ENCODE assay signal across 8 mouse cellular contexts in genomic region chr1:179734500-179735474, GRCm38 (mm10). TPM values are rescaled to one million over a fixed set of nuclear protein-coding genes. Genes with fewer than 3 reads are reported as not detected.
DNase-seq lines count a peak whose midpoint lies in the region; ATAC-seq and TF ChIP-seq lines count a peak whose summit lies in the region.

No protein-coding gene starts in this region.

- 37% methylated on average over 15 of the region's 15 CpGs for WGBS in intestine, postnatal 0 days
- 31% methylated on average over 15 of the region's 15 CpGs for WGBS in intestine, embryonic 16.5 days
- WGBS in liver, adult 2 months, result 37% methylated on average over 15 of the region's 15 CpGs
- 35% methylated on average over 15 of the region's 15 CpGs for WGBS in thymus, adult 2 months

- no peak for TF ChIP-seq POLR2A in liver, adult 2 months (IDR thresholded peaks at IDR 0.05; ENCODE audit: extremely low read depth, insufficient read depth, low read length)
- TF ChIP-seq POLR2A in thymus, adult 2 months (IDR thresholded peaks at IDR 0.05; ENCODE audit: control insufficient read depth, extremely low read depth, insufficient read depth, low read length, poor library complexity), result no peak

- H3K4me3 ChIP-seq in intestine, postnatal 0 days (ENCODE audit: low read depth, low read length), result no peak overlapping the region
- H3K4me3 ChIP-seq in intestine, embryonic 16.5 days (ENCODE audit: low read length), result no peak overlapping the region
- no peak overlapping the region for H3K4me3 ChIP-seq in liver, adult 2 months (ENCODE audit: insufficient read depth, low read depth, low read length)
- H3K4me3 ChIP-seq in thymus, adult 2 months (ENCODE audit: control insufficient read depth, insufficient read depth, low read length), result no peak overlapping the region

- TF ChIP-seq CTCF in intestine, postnatal 0 days (IDR thresholded peaks at IDR 0.05; ENCODE audit: low read depth), result peak; percentile 89
- peak; percentile 83 for TF ChIP-seq CTCF in liver, adult 2 months (IDR thresholded peaks at IDR 0.05; ENCODE audit: low read depth, low read length)
- TF ChIP-seq CTCF in thymus, adult 2 months (IDR thresholded peaks at IDR 0.05; ENCODE audit: borderline replicate concordance, control insufficient read depth, extremely low read depth, insufficient read depth, low read length, poor library complexity), result peak; percentile 90

- no peak for ATAC-seq in intestine, postnatal 0 days
- no peak for ATAC-seq in intestine, embryonic 16.5 days

- no peak overlapping the region for H3K27ac ChIP-seq in intestine, postnatal 0 days (ENCODE audit: low read depth, low read length)
- H3K27ac ChIP-seq in intestine, embryonic 16.5 days (ENCODE audit: low read length), result no peak overlapping the region
- no peak overlapping the region for H3K27ac ChIP-seq in liver, adult 2 months (replicated peaks; ENCODE audit: insufficient read depth, low read depth, low read length)
- no peak overlapping the region for H3K27ac ChIP-seq in thymus, adult 2 months (ENCODE audit: control insufficient read depth, insufficient read depth, low read length)

- H3K27me3 ChIP-seq in intestine, postnatal 0 days (replicated peaks; ENCODE audit: control insufficient read depth, insufficient read depth, low read length), result no peaks in the 10 kb centered on the region
- H3K27me3 ChIP-seq in intestine, embryonic 16.5 days (replicated peaks; ENCODE audit: control insufficient read depth, insufficient read depth, low read length), result no peaks in the 10 kb centered on the region
- H3K27me3 ChIP-seq in liver, adult 2 months (ENCODE audit: control insufficient read depth, insufficient read depth, low read length), result no peaks in the 10 kb centered on the region
- H3K27me3 ChIP-seq in thymus, adult 2 months (ENCODE audit: control insufficient read depth, insufficient read depth, low read length), result no peaks in the 10 kb centered on the region

- H3K4me2 ChIP-seq in intestine, postnatal 0 days (replicated peaks; ENCODE audit: low read depth), result no peak overlapping the region
- H3K4me2 ChIP-seq in intestine, embryonic 16.5 days (ENCODE audit: low read depth, low read length), result no peak overlapping the region

- H3K79me2 ChIP-seq in liver, adult 2 months (ENCODE audit: control insufficient read depth, insufficient read depth, low read length), result no peaks in the 10 kb centered on the region

- H3K36me3 ChIP-seq in intestine, postnatal 0 days (ENCODE audit: control insufficient read depth, insufficient read depth), result no peaks in the 10 kb centered on the region
- H3K36me3 ChIP-seq in intestine, embryonic 16.5 days (ENCODE audit: control insufficient read depth, insufficient read depth, low read length), result no peaks in the 10 kb centered on the region
- H3K36me3 ChIP-seq in liver, adult 2 months (ENCODE audit: control insufficient read depth, insufficient read depth, low read length), result no peaks in the 10 kb centered on the region
- H3K36me3 ChIP-seq in thymus, adult 2 months (ENCODE audit: control insufficient read depth, insufficient read depth, low read length), result no peaks in the 10 kb centered on the region

- no peaks in the 10 kb centered on the region for H3K9me3 ChIP-seq in intestine, postnatal 0 days (ENCODE audit: control insufficient read depth)
- H3K9me3 ChIP-seq in intestine, embryonic 16.5 days (ENCODE audit: control insufficient read depth, low read length), result no peaks in the 10 kb centered on the region

- no peak overlapping the region for H3K9ac ChIP-seq in intestine, postnatal 0 days (ENCODE audit: low read depth, low read length)
- no peak overlapping the region for H3K9ac ChIP-seq in intestine, embryonic 16.5 days (ENCODE audit: low read depth, low read length)
- no peak overlapping the region for H3K9ac ChIP-seq in liver, adult 2 months (ENCODE audit: low read depth, low read length)

- DNase-seq in c-Kit-positive CD71-positive TER-119-positive erythroid progenitor cells, embryonic 14.5 days (ENCODE audit: low spot score), result peak; percentile 55
- DNase-seq in frontal cortex, postnatal 36 days (ENCODE audit: low spot score in 2 of 2), result peak; percentile 51 to 59
- peak; percentile 75 for DNase-seq in kidney, adult 18-20 months
- no peak for DNase-seq in liver, adult 2 months (ENCODE audit: extremely low read depth, low read depth, low spot score)
- DNase-seq in ovary, adult 18-20 months (ENCODE audit: low spot score), result peak; percentile 13
- DNase-seq in thymus, adult 2 months, result peak; percentile 74

- H3K4me1 ChIP-seq in intestine, postnatal 0 days (replicated peaks; ENCODE audit: control insufficient read depth, insufficient read depth, low read length), result no peaks in the 10 kb centered on the region
- H3K4me1 ChIP-seq in intestine, embryonic 16.5 days (ENCODE audit: control insufficient read depth, insufficient read depth, low read length), result no peaks in the 10 kb centered on the region
- no peaks in the 10 kb centered on the region for H3K4me1 ChIP-seq in liver, adult 2 months (ENCODE audit: control insufficient read depth, insufficient read depth, low read length)
- H3K4me1 ChIP-seq in thymus, adult 2 months (replicated peaks; ENCODE audit: control insufficient read depth, insufficient read depth, low read length), result no peaks in the 10 kb centered on the region

RNA-seq across cellular contexts. Expression of gene Kif28, which starts 10.3 kb away (rescaled TPM):
- not detected in 2 replicates for polyA plus RNA-seq in intestine, postnatal 0 days (2015; fragmentation: Nextera tagmentation; extraction: Ambion mirVana)
- polyA plus RNA-seq in intestine, embryonic 16.5 days (2015; fragmentation: Nextera tagmentation; extraction: Ambion mirVana), result not detected in 2 replicates
- not detected in 2 replicates for total RNA-seq in liver, adult 2 months (2014; rRNA removed)
- not detected in 2 replicates for polyA plus RNA-seq in liver, adult 2 months (2012; rRNA removed)
- polyA plus RNA-seq in thymus, adult 2 months (2012; rRNA removed), result 0.03 TPM in 1 of 2 replicates, not detected in the other
